Mouse (Mus musculus) kidney, embryonic 16.5 days (tissue): ENCODE measurements around the gene Sec14l1. TPM values are rescaled to one million over a fixed set of nuclear protein-coding genes. Genes with fewer than 3 reads are reported as not detected.

Experiments used
- ATAC-seq: fragments of 200-750 bp; cut with Nextera tagmentation; 2 replicates; pipeline ENCODE4 v1.8.0; 2017; ENCODE audit warnings: moderate TSS enrichment; ENCODE audit not compliant: low FRiP score, low TSS enrichment
- H3K27ac ChIP-seq: fragments of 300-500 bp; sonication (generic); 2 replicates; pipeline ENCODE4 v1.5.1; 2014; ENCODE audit warnings: low read length
- H3K27me3 ChIP-seq: fragments of 300-500 bp; sonication (generic); 2 replicates; pipeline ENCODE4 v1.6.1; 2014; ENCODE audit warnings: low read length, control low read depth, mixed read lengths; ENCODE audit not compliant: insufficient read depth
- H3K36me3 ChIP-seq: fragments of 300-500 bp; sonication (generic); 2 replicates; pipeline ENCODE4 v1.6.1; 2014; ENCODE audit warnings: low read length, control low read depth, mixed read lengths; ENCODE audit not compliant: insufficient read depth
- H3K4me1 ChIP-seq: fragments of 300-500 bp; sonication (generic); 2 replicates; pipeline ENCODE4 v1.6.1; 2014; ENCODE audit warnings: low read length, control low read depth, mixed read lengths; ENCODE audit not compliant: insufficient read depth
- H3K4me2 ChIP-seq: fragments of 300-500 bp; sonication (generic); replicated peaks from 2 replicates; pipeline ENCODE4 v1.6.1; 2014; ENCODE audit warnings: low read depth, low read length
- H3K4me3 ChIP-seq: fragments of 300-500 bp; sonication (generic); 2 replicates; pipeline ENCODE4 v1.5.1; 2014; ENCODE audit warnings: mild to moderate bottlenecking, low read length
- H3K9ac ChIP-seq: fragments of 300-500 bp; sonication (generic); replicated peaks from 2 replicates; pipeline ENCODE4 v1.6.1; 2014; ENCODE audit warnings: low read length
- H3K9me3 ChIP-seq: fragments of 300-500 bp; sonication (generic); 2 replicates; pipeline ENCODE4 v1.6.1; 2016; ENCODE audit warnings: low read length, control low read depth
- WGBS: fragments of 180-500 bp; shearing (Covaris S2); extraction: QIAGEN DNeasy Blood & Tissue Kit; methylation state at CpG from one replicate; pipeline ENCODE4 v1.1.7; 2014; 5-methylcytosine and 5-hydroxymethylcytosine counted together
- polyA plus RNA-seq: library from polyadenylated mRNA; unstranded; fragments of >200 nt; fragmentation: Nextera tagmentation; extraction: Ambion mirVana; gene quantifications from 2 replicates; pipeline ENCODE4 v1.2.1, GENCODE M21; 2015

The Sec14l1 gene
- polyA plus RNA-seq, 1 experiment from 2014 or later, result 92.9 TPM

- no peak for ATAC-seq
- no peaks in the 10 kb centered on the region for H3K27me3 ChIP-seq
- H3K36me3 ChIP-seq, result no peaks in the 10 kb centered on the region
- H3K4me2 ChIP-seq, result peak overlapping the region; percentile 55
- WGBS, result 22% methylated on average over 15 of the region's 15 CpGs
- H3K27ac ChIP-seq, result peak overlapping the region; percentile 83
- peak overlapping the region; percentile 42 for H3K4me3 ChIP-seq
- peaks cover 2% of the 10 kb centered on the region; the same call in 1 of the 2 replicates for H3K9me3 ChIP-seq
- H3K4me1 ChIP-seq, result peaks cover 20% of the 10 kb centered on the region
- peak overlapping the region; percentile 58 for H3K9ac ChIP-seq
Measured at GRCm38 (mm10) chr11:117174924-117175323, 60.0 kb downstream of the Sec14l1 start.

- no peaks in the 10 kb centered on the region for H3K27me3 ChIP-seq
- no peak for ATAC-seq
- no peak overlapping the region for H3K4me3 ChIP-seq
- peak overlapping the region; percentile 55 for H3K4me2 ChIP-seq
- peaks cover 6% of the 10 kb centered on the region; the same call in 1 of the 2 replicates for H3K9me3 ChIP-seq
- peak overlapping the region; percentile 83 for H3K27ac ChIP-seq
- H3K4me1 ChIP-seq, result peaks cover 20% of the 10 kb centered on the region
- no peaks in the 10 kb centered on the region for H3K36me3 ChIP-seq
- no peak overlapping the region for H3K9ac ChIP-seq
- 62% methylated on average over 12 of the region's 12 CpGs for WGBS
Measured at GRCm38 (mm10) chr11:117175472-117175871, 60.5 kb downstream of the Sec14l1 start.

GRCm38 (mm10) chr11:117176304-117176703, 61.3 kb downstream of the Sec14l1 start:
- Histone ChIP-seq H3K4me3 (no peak overlapping the region), H3K4me1 (peaks cover 20% of the 10 kb centered on the region), H3K36me3 (no peaks in the 10 kb centered on the region), H3K27ac (no peak overlapping the region), H3K4me2 (no peak overlapping the region), H3K9me3 (peaks cover 7% of the 10 kb centered on the region; the same call in 1 of the 2 replicates), H3K27me3 (no peaks in the 10 kb centered on the region), H3K9ac (no peak overlapping the region)
- WGBS, result 42% methylated on average over 5 of the region's 5 CpGs
- ATAC-seq, result peak; percentile 46; the same call in 1 of the 2 replicates

- Histone ChIP-seq H3K4me3 (no peak overlapping the region), H3K27me3 (no peaks in the 10 kb centered on the region), H3K27ac (no peak overlapping the region), H3K36me3 (no peaks in the 10 kb centered on the region), H3K9ac (no peak overlapping the region), H3K9me3 (peaks cover 9% of the 10 kb centered on the region; the same call in 1 of the 2 replicates), H3K4me2 (no peak overlapping the region), H3K4me1 (peaks cover 20% of the 10 kb centered on the region)
- ATAC-seq, result peak; percentile 29; the same call in 1 of the 2 replicates
- 75% methylated on average over 5 of the region's 5 CpGs for WGBS
Measured at GRCm38 (mm10) chr11:117176900-117177299, 61.9 kb downstream of the Sec14l1 start.

- Histone ChIP-seq H3K4me2 (no peak overlapping the region), H3K4me3 (no peak overlapping the region), H3K27ac (no peak overlapping the region), H3K9me3 (peaks cover 13% of the 10 kb centered on the region), H3K9ac (no peak overlapping the region), H3K4me1 (peaks cover 20% of the 10 kb centered on the region), H3K36me3 (no peaks in the 10 kb centered on the region), H3K27me3 (no peaks in the 10 kb centered on the region)
- peak; percentile 73 for ATAC-seq
- 56% methylated on average over 9 of the region's 11 CpGs for WGBS
Measured at GRCm38 (mm10) chr11:117177303-117177979, 62.5 kb downstream of the Sec14l1 start.

GRCm38 (mm10) chr11:117179902-117180301, 64.9 kb downstream of the Sec14l1 start:
- Histone ChIP-seq H3K27ac (no peak overlapping the region), H3K4me1 (peaks cover 17% of the 10 kb centered on the region), H3K4me2 (no peak overlapping the region), H3K9ac (no peak overlapping the region), H3K9me3 (peaks cover 15% of the 10 kb centered on the region), H3K4me3 (no peak overlapping the region), H3K27me3 (no peaks in the 10 kb centered on the region), H3K36me3 (no peaks in the 10 kb centered on the region)
- 89% methylated on average over 5 of the region's 5 CpGs for WGBS
- ATAC-seq, result no peak

GRCm38 (mm10) chr11:117182808-117183207, 67.8 kb downstream of the Sec14l1 start:
- H3K9me3 ChIP-seq, result peaks cover 15% of the 10 kb centered on the region
- H3K4me1 ChIP-seq, result peaks cover 21% of the 10 kb centered on the region
- no peak overlapping the region for H3K4me2 ChIP-seq
- no peaks in the 10 kb centered on the region for H3K36me3 ChIP-seq
- ATAC-seq, result no peak
- no peak overlapping the region for H3K27ac ChIP-seq
- H3K9ac ChIP-seq, result no peak overlapping the region
- no peaks in the 10 kb centered on the region for H3K27me3 ChIP-seq
- 84% methylated on average over 3 of the region's 3 CpGs for WGBS
- no peak overlapping the region for H3K4me3 ChIP-seq

GRCm38 (mm10) chr11:117183299-117183698, 68.3 kb downstream of the Sec14l1 start:
- no peaks in the 10 kb centered on the region for H3K36me3 ChIP-seq
- no peak overlapping the region for H3K4me3 ChIP-seq
- peaks cover 15% of the 10 kb centered on the region for H3K9me3 ChIP-seq
- H3K9ac ChIP-seq, result no peak overlapping the region
- H3K27me3 ChIP-seq, result no peaks in the 10 kb centered on the region
- no peak for ATAC-seq
- peaks cover 21% of the 10 kb centered on the region for H3K4me1 ChIP-seq
- 74% methylated on average over 3 of the region's 3 CpGs for WGBS
- H3K27ac ChIP-seq, result no peak overlapping the region
- no peak overlapping the region for H3K4me2 ChIP-seq

GRCm38 (mm10) chr11:117183841-117184240, 68.9 kb downstream of the Sec14l1 start:
- no peaks in the 10 kb centered on the region for H3K27me3 ChIP-seq
- no peak overlapping the region for H3K4me3 ChIP-seq
- peak overlapping the region; percentile 82; the same call in 1 of the 2 replicates for H3K27ac ChIP-seq
- no peak for ATAC-seq
- 72% methylated on average over 5 of the region's 5 CpGs for WGBS
- H3K9me3 ChIP-seq, result peaks cover 15% of the 10 kb centered on the region
- peaks cover 21% of the 10 kb centered on the region for H3K4me1 ChIP-seq
- no peaks in the 10 kb centered on the region for H3K36me3 ChIP-seq
- H3K9ac ChIP-seq, result no peak overlapping the region
- H3K4me2 ChIP-seq, result no peak overlapping the region
